Mouse (Mus musculus) liver (tissue): Measurements from ENCODE around the gene Smn1.
"Not testable (repeated sequence)": the region's sequence is repeated elsewhere in the genome, so short reads cannot be mapped to it uniquely, and the experiment has no call there.

Experiments used
- DNase-seq: peaks from one replicate; pipeline ENCODE4 v3.0.0-alpha.2; 2020; ENCODE audit warnings: mixed read lengths

Smn1 gene

GRCm38 (mm10) chr13:100124423-100125257, at the start of gene Smn1:
Gene Smn1, plus strand, starts transcription at chr13:100124852.
- peak; percentile 91 for DNase-seq

- no peak for DNase-seq
Measured at GRCm38 (mm10) chr13:100098808-100099207, 25.8 kb upstream of the Smn1 start.

GRCm38 (mm10) chr13:100103052-100103658, 21.5 kb upstream of the Smn1 start:
- peak; percentile 14 for DNase-seq

GRCm38 (mm10) chr13:100103748-100104254, 20.9 kb upstream of the Smn1 start, which contains the start of gene Bdp1:
Gene Bdp1, minus strand, starts transcription at chr13:100104070.
- peak; percentile 90 for DNase-seq

- peak; percentile 80 for DNase-seq
Measured at GRCm38 (mm10) chr13:100107652-100108472, 16.8 kb upstream of the Smn1 start, which contains the start of gene Serf1. Gene Serf1, plus strand, starts transcription at chr13:100108012.

GRCm38 (mm10) chr13:100112218-100112972, 12.3 kb upstream of the Smn1 start:
- no peak for DNase-seq

- DNase-seq, result no peak
Measured at GRCm38 (mm10) chr13:100123970-100124369, 682 bp upstream of the Smn1 start.

- no peak for DNase-seq
Measured at GRCm38 (mm10) chr13:100125258-100125643, 599 bp downstream of the Smn1 start.

GRCm38 (mm10) chr13:100141646-100142314, 17.1 kb downstream of the Smn1 start:
- DNase-seq, result no peak

GRCm38 (mm10) chr13:100152659-100153058, 28.0 kb downstream of the Smn1 start:
- DNase-seq, result no peak

GRCm38 (mm10) chr13:100156624-100157023, 32.0 kb downstream of the Smn1 start:
- no peak for DNase-seq

- DNase-seq, result not testable (repeated sequence)
Measured at GRCm38 (mm10) chr13:100161171-100161870, 36.7 kb downstream of the Smn1 start.

GRCm38 (mm10) chr13:100162467-100162866, 37.8 kb downstream of the Smn1 start:
- DNase-seq, result not testable (repeated sequence)

- DNase-seq, result not testable (repeated sequence)
Measured at GRCm38 (mm10) chr13:100166378-100166777, 41.7 kb downstream of the Smn1 start.

- not testable (repeated sequence) for DNase-seq
Measured at GRCm38 (mm10) chr13:100174360-100174759, 49.7 kb downstream of the Smn1 start.

- DNase-seq, result not testable (repeated sequence)
Measured at GRCm38 (mm10) chr13:100183111-100183510, 58.5 kb downstream of the Smn1 start.
